Mouse (Mus musculus) right cerebral cortex, adult 2 months (tissue): ENCODE results near the gene Clic1.

Experiments
- DNase-seq, 2 experiments: peaks; one replicate each; pipeline ENCODE4 v3.0.0; 2021 to 2022; ENCODE audit warnings: low spot score in 2 of 2

Clic1 gene

GRCm38 (mm10) chr17:35092403-35093198 lies 42.8 kb downstream of the Clic1 start:
- DNase-seq, result no peak

GRCm38 (mm10) chr17:35094475-35095365 lies 45.0 kb downstream of the Clic1 start:
- DNase-seq, result no peak

- DNase-seq, result no peak
Measured at GRCm38 (mm10) chr17:35096597-35096996, 46.8 kb downstream of the Clic1 start.

- DNase-seq, result peak; percentile 64 to 69
Measured at GRCm38 (mm10) chr17:35097164-35097655, 47.4 kb downstream of the Clic1 start.

- no peak for DNase-seq
Measured at GRCm38 (mm10) chr17:35100196-35100765, 50.5 kb downstream of the Clic1 start.

GRCm38 (mm10) chr17:35101161-35101560 lies 51.4 kb downstream of the Clic1 start:
- DNase-seq, result no peak

GRCm38 (mm10) chr17:35102299-35102698 lies 52.5 kb downstream of the Clic1 start:
- no peak for DNase-seq

- DNase-seq, result no peak
Measured at GRCm38 (mm10) chr17:35103221-35103690, 53.5 kb downstream of the Clic1 start.

GRCm38 (mm10) chr17:35104079-35104478 lies 54.3 kb downstream of the Clic1 start:
- no peak for DNase-seq

- DNase-seq, result no peak
Measured at GRCm38 (mm10) chr17:35104754-35105153, 55.0 kb downstream of the Clic1 start.

- no peak for DNase-seq
Measured at GRCm38 (mm10) chr17:35105740-35106389, 56.1 kb downstream of the Clic1 start.

- no peak for DNase-seq
Measured at GRCm38 (mm10) chr17:35106522-35106921, 56.8 kb downstream of the Clic1 start.

GRCm38 (mm10) chr17:35108097-35108496 lies 58.3 kb downstream of the Clic1 start, which contains the start of gene Ly6g5c:
Gene Ly6g5c, plus strand, starts transcription at chr17:35108279.
- DNase-seq, result no peak
